Mouse (Mus musculus): ENCODE results near the gene Ccdc194. TPM values are rescaled to one million over a fixed set of nuclear protein-coding genes. Genes with fewer than 3 reads are reported as not detected.

The Ccdc194 gene
- 0.14 and 0.28 TPM in 2 replicates for polyA plus RNA-seq (2016; fragmentation: Nextera tagmentation; extraction: Ambion mirVana)

- no peaks in the 10 kb centered on the region for H3K36me3 ChIP-seq
- peak within 1 kb of the TSS; percentile 7; the same call in 1 of the 2 replicates for H3K27ac ChIP-seq (replicated peaks)
These were observed at the start of gene Ccdc194 for GRCm38 (mm10) chr8:71525226-71526050. TSS of gene Ccdc194 (minus strand) at chr8:71525711.

GRCm38 (mm10) chr8:71575020-71575419 lies 49.5 kb upstream of the Ccdc194 start:
- Histone ChIP-seq H3K36me3 (no peaks in the 10 kb centered on the region), H3K27ac (replicated peaks) (no peak overlapping the region), H3K4me1 (peaks cover 17% of the 10 kb centered on the region), H3K4me3 (no peak overlapping the region), H3K27me3 (ENCODE audit: low read depth, poor library complexity, severe bottlenecking) (peaks cover 23% of the 10 kb centered on the region), H3K9me3 (replicated peaks) (no peaks in the 10 kb centered on the region)
- 71% methylated on average over 1 of the region's 1 CpGs for WGBS
- no peak for DNase-seq (ENCODE audit: low spot score)

More at GRCm38 (mm10) chr8:71525226-71526050, at the start of gene Ccdc194:
- WGBS: 5% methylated on average over 46 of the region's 46 CpGs
- peak; percentile 40 for DNase-seq (ENCODE audit: low spot score)
- Histone ChIP-seq H3K9me3 (replicated peaks) (no peaks in the 10 kb centered on the region), H3K4me1 (peaks cover 35% of the 10 kb centered on the region), H3K27me3 (ENCODE audit: low read depth, poor library complexity, severe bottlenecking) (peaks cover 68% of the 10 kb centered on the region), H3K4me3 (peak within 1 kb of the TSS; percentile 38)

- no peak overlapping the region for H3K4me3 ChIP-seq
- 76% methylated on average over 7 of the region's 7 CpGs for WGBS
- H3K9me3 ChIP-seq (replicated peaks): no peaks in the 10 kb centered on the region
- H3K4me1 ChIP-seq: peaks cover 23% of the 10 kb centered on the region
- DNase-seq (ENCODE audit: low spot score): no peak
- H3K36me3 ChIP-seq: no peaks in the 10 kb centered on the region
- H3K27ac ChIP-seq (replicated peaks): no peak overlapping the region
- peaks cover 20% of the 10 kb centered on the region for H3K27me3 ChIP-seq (ENCODE audit: low read depth, poor library complexity, severe bottlenecking)
These were observed 48.9 kb upstream of the Ccdc194 start for GRCm38 (mm10) chr8:71574426-71574825.

- Histone ChIP-seq H3K27ac (replicated peaks) (no peak overlapping the region), H3K27me3 (ENCODE audit: low read depth, poor library complexity, severe bottlenecking) (peaks cover 34% of the 10 kb centered on the region), H3K4me1 (peaks cover 36% of the 10 kb centered on the region), H3K36me3 (no peaks in the 10 kb centered on the region), H3K4me3 (no peak overlapping the region), H3K9me3 (replicated peaks) (no peaks in the 10 kb centered on the region)
- WGBS: 88% methylated on average over 9 of the region's 9 CpGs
- no peak for DNase-seq (ENCODE audit: low spot score)
These were observed 47.5 kb upstream of the Ccdc194 start for GRCm38 (mm10) chr8:71572847-71573633.

- peaks cover 43% of the 10 kb centered on the region for H3K27me3 ChIP-seq (ENCODE audit: low read depth, poor library complexity, severe bottlenecking)
- H3K4me3 ChIP-seq: no peak overlapping the region
- no peak overlapping the region for H3K27ac ChIP-seq (replicated peaks)
- H3K36me3 ChIP-seq: no peaks in the 10 kb centered on the region
- H3K9me3 ChIP-seq (replicated peaks): no peaks in the 10 kb centered on the region
- no peak for DNase-seq (ENCODE audit: low spot score)
- peaks cover 36% of the 10 kb centered on the region for H3K4me1 ChIP-seq
- 93% methylated on average over 2 of the region's 2 CpGs for WGBS
These were observed 46.6 kb upstream of the Ccdc194 start for GRCm38 (mm10) chr8:71572077-71572476.

- Histone ChIP-seq H3K4me1 (peaks cover 36% of the 10 kb centered on the region), H3K9me3 (replicated peaks) (no peaks in the 10 kb centered on the region), H3K36me3 (no peaks in the 10 kb centered on the region), H3K27me3 (ENCODE audit: low read depth, poor library complexity, severe bottlenecking) (peaks cover 60% of the 10 kb centered on the region), H3K4me3 (peak overlapping the region; percentile 66), H3K27ac (replicated peaks) (peak overlapping the region; percentile 82)
- DNase-seq (ENCODE audit: low spot score): peak; percentile 88
- WGBS: 1% methylated on average over 41 of the region's 41 CpGs
These were observed 44.9 kb upstream of the Ccdc194 start for GRCm38 (mm10) chr8:71570291-71570954.

GRCm38 (mm10) chr8:71569366-71570290 lies 44.1 kb upstream of the Ccdc194 start:
- peaks cover 1% of the 10 kb centered on the region; the same call in 1 of the 2 replicates for H3K9me3 ChIP-seq (replicated peaks)
- H3K4me1 ChIP-seq: peaks cover 36% of the 10 kb centered on the region
- WGBS: under 1% methylated on average over 51 of the region's 51 CpGs
- H3K36me3 ChIP-seq: no peaks in the 10 kb centered on the region
- H3K27ac ChIP-seq (replicated peaks): peak overlapping the region; percentile 82
- DNase-seq (ENCODE audit: low spot score): peak; percentile 83
- H3K27me3 ChIP-seq (ENCODE audit: low read depth, poor library complexity, severe bottlenecking): peaks cover 66% of the 10 kb centered on the region
- peak overlapping the region; percentile 66 for H3K4me3 ChIP-seq

GRCm38 (mm10) chr8:71568941-71569340 lies 43.4 kb upstream of the Ccdc194 start:
- peaks cover 36% of the 10 kb centered on the region for H3K4me1 ChIP-seq
- H3K4me3 ChIP-seq: peak overlapping the region; percentile 66
- no peaks in the 10 kb centered on the region for H3K36me3 ChIP-seq
- WGBS: 24% methylated on average over 6 of the region's 6 CpGs
- peaks cover 8% of the 10 kb centered on the region for H3K9me3 ChIP-seq (replicated peaks)
- DNase-seq (ENCODE audit: low spot score): no peak
- peaks cover 72% of the 10 kb centered on the region for H3K27me3 ChIP-seq (ENCODE audit: low read depth, poor library complexity, severe bottlenecking)
- H3K27ac ChIP-seq (replicated peaks): peak overlapping the region; percentile 82

GRCm38 (mm10) chr8:71568387-71568937 lies 43.0 kb upstream of the Ccdc194 start, which contains the start of gene Slc27a1:
TSS of gene Slc27a1 (plus strand) at chr8:71568882.
- peaks cover 9% of the 10 kb centered on the region for H3K9me3 ChIP-seq (replicated peaks)
- DNase-seq (ENCODE audit: low spot score): no peak
- peaks cover 36% of the 10 kb centered on the region for H3K4me1 ChIP-seq
- H3K4me3 ChIP-seq: peak within 1 kb of the TSS; percentile 66
- H3K27me3 ChIP-seq (ENCODE audit: low read depth, poor library complexity, severe bottlenecking): peaks cover 77% of the 10 kb centered on the region
- H3K27ac ChIP-seq (replicated peaks): peak within 1 kb of the TSS; percentile 82
- H3K36me3 ChIP-seq: no peaks in the 10 kb centered on the region
- WGBS: 12% methylated on average over 13 of the region's 13 CpGs

- Histone ChIP-seq H3K4me1 (peaks cover 40% of the 10 kb centered on the region), H3K27me3 (ENCODE audit: low read depth, poor library complexity, severe bottlenecking) (peaks cover 86% of the 10 kb centered on the region), H3K4me3 (no peak overlapping the region), H3K27ac (replicated peaks) (no peak overlapping the region), H3K9me3 (replicated peaks) (peaks cover 9% of the 10 kb centered on the region), H3K36me3 (no peaks in the 10 kb centered on the region)
- 81% methylated on average over 7 of the region's 7 CpGs for WGBS
- DNase-seq (ENCODE audit: low spot score): no peak
These were observed 42.1 kb upstream of the Ccdc194 start for GRCm38 (mm10) chr8:71567587-71567986.

GRCm38 (mm10) chr8:71566501-71566900 lies 41.0 kb upstream of the Ccdc194 start, which contains the start of gene Nxnl1:
TSS of gene Nxnl1 (minus strand) at chr8:71566601.
- peaks cover 9% of the 10 kb centered on the region for H3K9me3 ChIP-seq (replicated peaks)
- H3K27me3 ChIP-seq (ENCODE audit: low read depth, poor library complexity, severe bottlenecking): peaks cover 89% of the 10 kb centered on the region
- no peaks in the 10 kb centered on the region for H3K36me3 ChIP-seq
- H3K27ac ChIP-seq (replicated peaks): no peak within 1 kb of the TSS
- DNase-seq (ENCODE audit: low spot score): no peak
- H3K4me1 ChIP-seq: peaks cover 43% of the 10 kb centered on the region
- H3K4me3 ChIP-seq: no peak within 1 kb of the TSS
- 72% methylated on average over 3 of the region's 3 CpGs for WGBS

All from midbrain, embryonic 10.5 days (tissue).